Mouse (Mus musculus) bone marrow, adult 2 months (tissue): ENCODE results near the gene Slc7a5.

Experiments
- CTCF ChIP-seq: fragments of 200-500 bp; IDR thresholded peaks from 2 replicates; pipeline ENCODE4 v1.5.1; 2011; ENCODE audit warnings: low read length, control low read depth; ENCODE audit not compliant: control insufficient read depth, insufficient read depth
- POLR2A ChIP-seq: fragments of 200-500 bp; IDR thresholded peaks from 2 replicates; pipeline ENCODE4 v1.6.1; 2011; ENCODE audit warnings: low read depth, mild to moderate bottlenecking, control low read depth, low read length, borderline replicate concordance; ENCODE audit not compliant: control insufficient read depth

DNA sequence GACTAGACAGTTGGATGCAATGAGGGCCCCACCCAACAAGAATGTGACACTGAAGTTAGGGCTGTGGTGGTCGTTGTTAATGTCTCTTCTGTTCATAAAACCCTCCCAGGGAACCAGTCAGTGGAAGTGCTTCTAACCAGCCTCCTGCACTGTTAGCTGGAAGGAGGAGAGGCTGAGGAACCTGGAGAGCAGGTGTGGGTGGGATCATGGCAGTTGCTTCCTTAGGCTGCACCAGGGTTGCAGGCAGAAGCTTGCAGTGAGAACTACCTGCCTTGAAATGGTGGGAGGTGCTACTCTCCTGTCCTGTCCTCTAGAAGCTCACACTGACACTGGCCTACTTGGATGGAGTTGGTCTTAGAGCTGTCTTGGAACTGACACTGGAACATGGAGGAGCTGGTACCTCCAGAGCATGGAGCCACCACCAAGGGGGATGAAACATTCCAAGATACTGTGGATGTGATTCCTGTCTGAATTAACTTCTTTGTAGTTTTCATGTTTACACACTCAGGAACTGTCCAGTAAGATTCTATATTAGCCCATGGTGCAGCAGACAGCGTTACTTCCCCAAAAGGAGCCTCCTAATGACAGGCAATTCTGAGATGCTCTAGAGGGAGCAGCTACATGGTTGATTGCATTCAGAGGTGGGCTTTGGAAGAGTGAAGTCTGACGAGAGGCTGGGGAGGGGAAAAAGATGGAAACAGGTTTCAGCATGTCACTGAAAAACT lies 46.5 kb upstream of the Slc7a5 start:
- no peak for TF ChIP-seq CTCF
- TF ChIP-seq POLR2A: no peak
